Mouse (Mus musculus) urinary bladder, adult 2 months (tissue): ENCODE data around the gene Zfp827. TPM values are rescaled to one million over a fixed set of nuclear protein-coding genes. Genes with fewer than 3 reads are reported as not detected.

Experiments used
- DNase-seq: peaks from one replicate; pipeline ENCODE4 v3.0.0; 2022; ENCODE audit warnings: low spot score
- polyA plus RNA-seq: library from polyadenylated mRNA; depleted of rRNA; stranded (reverse); fragments of >200 nt; gene quantifications from 2 replicates; pipeline ENCODE4 v1.2.3, GENCODE M21; 2012

Gene Zfp827
- polyA plus RNA-seq, 1 experiment, result 16.4 TPM

- no peak for DNase-seq
These were observed 31.9 kb downstream of the Zfp827 start for GRCm38 (mm10) chr8:79060013-79060609.

- DNase-seq, result no peak
These were observed 37.7 kb downstream of the Zfp827 start for GRCm38 (mm10) chr8:79065924-79066323.

- DNase-seq, result no peak
These were observed 39.8 kb downstream of the Zfp827 start for GRCm38 (mm10) chr8:79067812-79068630.

- DNase-seq, result no peak
These were observed 45.1 kb downstream of the Zfp827 start for GRCm38 (mm10) chr8:79073311-79073710.

GRCm38 (mm10) chr8:79074986-79075385 is 46.7 kb downstream of the Zfp827 start:
- no peak for DNase-seq

GRCm38 (mm10) chr8:79077256-79077655 is 49.0 kb downstream of the Zfp827 start:
- DNase-seq, result no peak

GRCm38 (mm10) chr8:79078556-79079195 is 50.4 kb downstream of the Zfp827 start:
- DNase-seq, result no peak

GRCm38 (mm10) chr8:79079196-79079561 is 50.9 kb downstream of the Zfp827 start:
- DNase-seq, result no peak

GRCm38 (mm10) chr8:79080096-79080739 is 52.0 kb downstream of the Zfp827 start:
- DNase-seq, result no peak

- no peak for DNase-seq
These were observed 53.1 kb downstream of the Zfp827 start for GRCm38 (mm10) chr8:79081333-79081732.

- DNase-seq, result no peak
These were observed 53.7 kb downstream of the Zfp827 start for GRCm38 (mm10) chr8:79081955-79082354.

GRCm38 (mm10) chr8:79083461-79084358 is 55.5 kb downstream of the Zfp827 start:
- no peak for DNase-seq

- DNase-seq, result no peak
These were observed 56.2 kb downstream of the Zfp827 start for GRCm38 (mm10) chr8:79084359-79084820.

- no peak for DNase-seq
These were observed 66.2 kb downstream of the Zfp827 start for GRCm38 (mm10) chr8:79094422-79094821.

GRCm38 (mm10) chr8:79095162-79095561 is 66.9 kb downstream of the Zfp827 start:
- DNase-seq, result no peak

GRCm38 (mm10) chr8:79096970-79097369 is 68.7 kb downstream of the Zfp827 start:
- DNase-seq, result no peak

GRCm38 (mm10) chr8:79102707-79103106 is 74.5 kb downstream of the Zfp827 start:
- DNase-seq, result no peak

GRCm38 (mm10) chr8:79103185-79103878 is 75.1 kb downstream of the Zfp827 start:
- no peak for DNase-seq

GRCm38 (mm10) chr8:79103923-79104580 is 75.8 kb downstream of the Zfp827 start:
- DNase-seq, result no peak

- DNase-seq, result no peak
These were observed 76.4 kb downstream of the Zfp827 start for GRCm38 (mm10) chr8:79104634-79105033.
